Mouse (Mus musculus) telencephalon, adult 2 months (tissue): ENCODE results near the gene Gm10912.
"Not testable (repeated sequence)": the region's sequence is repeated elsewhere in the genome, so short reads cannot be mapped to it uniquely, and the experiment has no call there.

ENCODE experiments used
- DNase-seq: peaks from one replicate; pipeline ENCODE4 v3.0.0-alpha.2; 2011; ENCODE audit warnings: low read depth, low spot score

Gm10912 gene

DNA sequence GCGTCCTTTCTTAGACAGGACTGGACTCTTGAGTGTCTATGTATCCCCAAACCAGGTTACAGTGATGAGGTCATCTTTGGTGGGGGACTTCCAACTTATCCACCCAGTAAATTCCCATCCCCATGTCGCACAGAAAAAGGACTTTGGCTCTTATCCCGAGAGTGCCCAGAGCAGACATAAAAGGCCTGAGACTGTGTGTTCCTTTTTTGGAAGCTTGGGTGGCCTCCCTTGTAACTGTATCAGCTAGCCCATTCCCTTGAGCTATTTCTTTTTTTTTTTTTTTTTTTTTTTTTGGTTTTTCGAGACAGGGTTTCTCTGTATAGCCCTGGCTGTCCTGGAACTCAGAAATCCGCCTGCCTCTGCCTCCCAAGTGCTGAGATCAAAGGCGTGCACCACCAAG is at the start of gene Gm10912:
Gm10912 (plus strand) TSS at position 301 of the 400 bp plus-strand sequence.
- not testable (repeated sequence) for DNase-seq

DNA sequence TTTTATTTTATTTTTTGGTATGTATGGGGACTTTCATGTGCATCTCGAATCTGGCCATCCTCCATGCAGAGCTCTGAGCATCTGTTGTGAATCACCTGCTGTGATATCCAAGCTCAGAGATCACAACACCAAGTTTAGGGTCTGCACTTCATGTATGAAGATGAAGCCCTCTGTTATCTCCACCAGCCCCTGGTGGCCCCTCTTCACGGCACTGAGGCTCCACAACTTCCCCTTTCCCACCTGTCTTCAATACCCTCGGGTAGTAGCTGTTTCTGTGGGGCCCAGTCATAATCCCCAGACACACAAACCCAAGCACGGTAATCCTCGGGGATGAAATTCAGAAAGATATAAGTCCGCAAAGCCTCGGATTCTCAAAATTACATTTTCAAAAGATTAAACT is 42.5 kb upstream of the Gm10912 start:
- no peak for DNase-seq

DNA sequence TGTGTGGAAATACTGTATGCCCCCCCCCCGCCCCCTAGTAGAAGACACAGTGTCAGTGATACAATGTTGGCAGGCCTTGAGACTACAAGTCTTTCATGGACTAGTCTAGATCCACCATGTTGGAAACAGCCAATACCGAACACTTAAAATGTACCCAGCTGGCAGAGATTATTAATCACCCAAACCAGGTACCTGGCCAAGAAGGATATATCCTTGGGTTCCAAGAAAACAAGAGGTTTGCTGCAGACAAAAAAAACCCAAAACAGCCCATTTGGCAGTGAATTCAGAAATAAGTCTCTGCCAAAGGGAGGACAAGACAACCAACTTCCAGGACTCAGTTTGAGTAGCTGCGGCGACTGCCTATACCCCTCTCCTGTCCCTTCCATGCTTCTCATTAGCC is 41.0 kb upstream of the Gm10912 start:
- DNase-seq: no peak

DNA sequence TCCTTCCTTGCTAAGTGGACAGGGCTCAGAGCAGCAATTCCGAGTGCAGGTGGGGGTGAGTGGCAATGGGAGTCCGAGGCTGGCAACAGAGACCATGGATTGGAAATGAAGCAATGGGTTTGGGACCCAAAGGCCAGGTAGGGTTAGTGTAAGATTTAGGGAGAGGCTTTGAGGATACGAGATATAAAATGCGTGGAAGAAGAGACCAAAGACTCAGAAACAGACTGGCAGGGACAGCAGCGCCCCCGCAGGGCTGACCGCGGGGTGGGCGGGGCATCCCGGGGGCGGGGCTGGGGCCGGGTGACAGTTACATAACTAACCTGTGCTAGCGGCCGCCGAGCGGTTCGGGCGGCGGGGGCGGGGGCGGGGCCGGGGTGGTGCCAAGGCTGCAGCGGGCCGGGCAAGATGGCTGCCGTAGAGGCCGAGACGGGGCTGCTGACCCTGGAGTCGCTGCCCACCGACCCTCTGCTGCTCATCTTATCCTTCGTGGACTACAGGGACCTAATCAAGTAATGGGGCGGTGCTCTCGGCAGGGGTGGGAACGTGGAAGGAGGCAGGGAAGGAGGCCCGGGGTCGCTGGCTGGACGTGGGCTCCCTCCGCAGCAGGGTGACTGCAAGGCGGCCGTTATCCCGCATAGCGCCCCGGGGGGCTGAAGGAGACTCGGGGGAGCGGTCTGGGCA is 38.0 kb upstream of the Gm10912 start, which contains the start of gene Fbxo3:
Fbxo3 (plus strand) TSS at position 264 of the 681 bp plus-strand sequence.
- no peak for DNase-seq

DNA sequence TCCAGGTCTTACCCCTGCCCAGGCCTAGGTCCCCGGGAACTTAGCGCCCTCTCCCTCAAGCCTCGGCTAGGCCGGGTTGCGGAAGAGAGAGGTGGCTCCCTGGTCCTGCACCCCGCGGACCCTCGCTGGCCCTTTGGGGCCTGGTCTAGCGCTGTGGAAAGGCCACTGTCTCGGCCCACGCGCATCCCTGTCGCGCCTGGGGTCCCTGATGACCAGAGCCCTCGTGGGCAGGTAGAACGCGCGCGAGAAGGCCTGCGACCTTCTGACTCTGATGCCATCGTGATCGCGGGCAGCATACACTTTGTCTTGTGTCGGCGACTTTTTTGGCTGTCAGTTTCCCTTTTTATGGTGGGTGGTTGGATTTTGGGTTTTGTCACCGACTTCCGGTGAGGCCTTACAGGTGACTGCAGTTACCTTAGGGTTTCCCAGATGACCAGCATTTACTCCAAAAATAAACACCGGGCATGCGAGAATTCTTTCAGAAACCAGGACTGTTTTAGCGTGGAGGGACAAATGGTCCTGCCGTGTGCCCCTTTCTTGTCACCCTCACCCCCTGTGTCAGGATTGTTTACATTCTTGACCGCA is 37.4 kb upstream of the Gm10912 start, which contains the start of gene 4931422A03Rik:
4931422A03Rik (minus strand) TSS at position 223 of the 585 bp plus-strand sequence.
- DNase-seq: no peak

DNA sequence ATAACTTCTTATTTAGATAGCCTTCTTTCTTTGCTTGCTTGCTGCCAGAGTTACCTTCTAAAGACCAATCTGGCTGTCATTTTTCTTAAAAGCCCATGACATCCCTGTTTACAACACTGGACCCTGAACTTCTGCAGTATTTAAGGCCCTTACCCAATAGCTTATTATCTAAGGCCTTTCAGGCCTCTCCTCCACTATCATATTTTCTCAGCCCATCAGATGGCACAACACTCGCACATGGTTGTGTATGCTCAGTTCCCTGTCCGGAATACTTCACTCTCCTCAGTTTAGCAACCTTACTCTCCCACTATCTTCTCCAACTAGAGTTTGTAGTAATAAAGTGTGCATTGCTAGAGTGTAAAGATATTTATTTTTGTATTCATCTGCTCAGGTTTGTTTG is 36.6 kb upstream of the Gm10912 start:
- no peak for DNase-seq

DNA sequence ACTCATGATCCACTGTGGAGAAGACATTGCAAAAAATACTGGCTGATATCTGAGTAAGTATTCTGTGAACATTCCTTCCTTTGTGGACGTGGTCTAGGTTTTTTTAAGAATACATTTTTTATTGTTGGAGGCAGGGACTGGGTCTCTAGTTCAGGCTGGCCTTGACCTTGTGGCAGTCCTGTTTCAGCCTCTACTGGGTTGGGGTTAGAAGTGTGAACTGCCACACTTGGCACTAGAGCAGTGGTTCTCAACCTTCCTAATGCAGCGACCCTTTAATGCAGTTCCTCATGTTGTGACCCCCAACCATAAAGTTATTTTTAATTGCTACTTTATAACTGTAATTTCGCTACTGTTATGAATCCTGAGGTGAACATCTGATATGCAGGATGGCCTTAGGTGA is 35.2 kb upstream of the Gm10912 start:
- no peak for DNase-seq

DNA sequence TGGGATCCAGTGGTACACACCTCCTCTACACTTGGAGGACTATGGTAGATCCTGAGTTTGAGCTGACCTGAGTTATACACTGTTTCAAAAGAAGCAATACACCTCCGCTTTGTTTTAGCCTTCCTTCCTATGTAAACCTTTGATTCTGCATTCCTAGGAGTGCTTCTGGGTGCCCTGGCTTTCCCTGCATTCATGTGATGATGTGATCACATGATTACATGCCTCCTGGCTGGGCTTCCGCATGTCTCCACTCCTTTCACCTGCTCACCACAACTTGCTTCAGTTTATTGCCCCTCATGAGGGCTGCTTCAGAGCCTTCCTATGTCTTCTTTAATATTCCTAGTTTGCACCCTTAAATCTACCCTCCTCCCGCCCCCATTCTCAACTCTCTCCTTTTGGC is 33.6 kb upstream of the Gm10912 start:
- no peak for DNase-seq

DNA sequence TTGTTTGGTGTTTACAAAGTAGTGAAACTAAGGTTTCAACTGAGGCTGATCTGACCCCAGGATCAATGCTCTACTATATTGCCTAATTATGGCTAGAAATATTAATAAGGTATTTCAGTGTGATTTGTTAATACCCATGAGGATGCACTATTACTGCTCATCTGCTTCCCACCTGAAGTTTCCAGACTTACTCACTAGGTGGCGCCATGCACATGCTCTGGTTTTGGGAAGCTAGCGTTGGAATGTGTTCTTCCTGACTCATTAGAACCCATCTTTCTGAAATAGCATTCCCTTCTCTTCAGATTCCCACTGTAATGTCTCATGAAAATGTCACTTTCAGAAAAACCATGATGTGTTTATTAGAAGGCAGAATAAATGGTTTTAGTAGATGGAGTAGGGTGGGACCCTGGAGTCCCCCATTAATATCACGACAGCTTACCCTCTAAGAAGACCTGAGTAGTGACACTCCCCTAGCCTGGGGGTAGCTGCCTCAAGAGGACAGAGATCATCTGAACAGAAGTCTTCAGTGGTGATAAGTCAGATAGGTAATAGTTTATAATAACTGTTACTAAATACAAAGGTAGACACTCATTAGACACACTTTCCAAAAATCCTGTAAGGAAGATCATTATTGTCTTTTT is 30.7 kb upstream of the Gm10912 start:
- no peak for DNase-seq

DNA sequence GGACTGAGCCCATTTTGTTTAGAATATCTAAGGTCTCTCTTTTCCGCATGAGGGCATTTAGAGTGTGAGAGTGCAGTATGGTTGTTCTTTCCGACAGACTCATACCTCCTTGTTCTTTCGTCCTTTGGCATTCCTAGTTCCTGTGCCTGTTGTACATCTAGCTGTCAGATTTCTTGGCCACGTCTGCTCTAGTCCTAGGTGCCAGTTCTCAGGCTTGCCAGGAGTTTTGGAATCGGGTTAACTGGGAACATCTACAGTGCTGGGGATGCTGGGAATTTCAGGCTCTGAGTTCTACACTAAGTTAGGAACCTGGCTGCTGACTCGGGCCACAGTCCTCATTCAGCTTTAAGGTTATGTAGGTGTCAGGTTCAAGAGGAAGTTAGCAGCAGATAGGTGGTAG is 30.0 kb upstream of the Gm10912 start:
- no peak for DNase-seq

DNA sequence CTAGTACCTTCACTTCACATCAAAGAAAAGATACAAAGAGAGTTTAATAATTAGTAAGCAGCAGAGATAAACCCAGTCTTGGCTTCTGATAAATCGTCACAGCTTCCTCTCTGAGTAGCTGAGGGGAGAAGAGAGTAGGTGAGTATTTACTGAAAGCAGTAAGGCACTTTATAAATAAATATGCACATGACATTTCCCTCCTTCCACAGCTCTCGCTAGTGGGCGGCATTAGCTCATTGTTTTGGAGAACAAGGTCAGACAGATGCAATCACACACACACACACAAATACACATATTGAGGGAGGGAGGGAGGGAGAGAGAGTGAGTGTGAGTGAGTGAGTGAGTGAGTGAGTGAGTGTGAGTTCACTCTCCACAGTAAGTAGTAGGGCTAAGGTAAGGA is 29.3 kb upstream of the Gm10912 start:
- no peak for DNase-seq

DNA sequence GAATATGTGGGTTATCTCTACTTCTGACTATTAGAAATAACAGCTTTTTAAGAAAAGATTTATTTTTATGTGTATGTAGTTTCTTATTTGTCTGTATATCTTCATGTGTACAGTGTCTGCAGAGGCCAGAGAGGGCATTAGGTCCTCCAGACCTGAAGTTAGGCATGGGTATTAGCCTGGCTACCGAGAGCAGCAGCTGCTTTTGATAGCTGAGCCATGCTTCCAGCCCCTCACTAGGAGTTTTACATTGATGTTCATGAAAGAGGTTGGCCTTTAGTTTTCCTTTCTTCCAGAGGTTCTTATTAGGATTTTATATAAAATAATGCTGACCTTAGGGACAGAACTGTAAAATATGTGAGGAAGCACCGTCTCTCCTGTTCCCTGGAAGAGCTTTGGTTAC is 27.4 kb upstream of the Gm10912 start:
- no peak for DNase-seq

DNA sequence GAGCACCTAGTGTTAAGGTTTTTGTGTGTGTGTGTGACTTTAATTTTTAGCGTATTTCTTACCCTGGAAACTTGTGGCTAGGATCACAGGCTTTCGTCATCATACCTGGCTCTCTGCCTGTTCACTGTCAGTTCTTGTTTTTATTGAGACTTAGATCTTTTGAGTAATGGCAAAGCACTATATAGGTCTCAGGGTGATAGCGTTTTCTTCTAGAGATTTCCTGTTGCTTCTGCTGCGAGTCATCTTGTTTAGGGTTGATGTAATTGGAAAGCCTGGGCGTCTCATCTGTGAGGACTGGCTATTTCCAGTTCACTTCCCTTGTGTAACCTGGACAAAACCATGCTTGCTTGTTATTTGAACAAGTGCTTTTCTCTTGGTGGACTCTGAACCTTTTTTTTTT is 24.0 kb upstream of the Gm10912 start:
- no peak for DNase-seq

DNA sequence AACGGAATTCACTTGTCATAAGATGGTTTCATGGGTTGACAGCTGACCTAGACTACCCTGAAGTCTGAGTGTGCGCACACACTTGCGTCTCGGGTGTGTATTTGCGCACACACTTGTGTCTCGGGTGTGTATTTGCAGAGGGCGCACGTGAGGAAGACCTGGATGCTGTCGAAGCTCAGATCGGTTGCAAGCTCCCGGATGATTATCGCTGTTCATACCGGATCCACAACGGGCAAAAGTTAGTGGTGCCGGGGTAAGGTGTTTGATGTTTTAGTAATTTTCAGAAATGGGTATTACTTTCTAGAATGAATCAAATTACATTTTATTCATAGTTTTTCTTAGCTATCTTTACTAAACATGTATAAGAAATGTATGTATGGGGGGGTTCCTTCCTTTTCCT is 22.9 kb upstream of the Gm10912 start:
- DNase-seq: no peak

DNA sequence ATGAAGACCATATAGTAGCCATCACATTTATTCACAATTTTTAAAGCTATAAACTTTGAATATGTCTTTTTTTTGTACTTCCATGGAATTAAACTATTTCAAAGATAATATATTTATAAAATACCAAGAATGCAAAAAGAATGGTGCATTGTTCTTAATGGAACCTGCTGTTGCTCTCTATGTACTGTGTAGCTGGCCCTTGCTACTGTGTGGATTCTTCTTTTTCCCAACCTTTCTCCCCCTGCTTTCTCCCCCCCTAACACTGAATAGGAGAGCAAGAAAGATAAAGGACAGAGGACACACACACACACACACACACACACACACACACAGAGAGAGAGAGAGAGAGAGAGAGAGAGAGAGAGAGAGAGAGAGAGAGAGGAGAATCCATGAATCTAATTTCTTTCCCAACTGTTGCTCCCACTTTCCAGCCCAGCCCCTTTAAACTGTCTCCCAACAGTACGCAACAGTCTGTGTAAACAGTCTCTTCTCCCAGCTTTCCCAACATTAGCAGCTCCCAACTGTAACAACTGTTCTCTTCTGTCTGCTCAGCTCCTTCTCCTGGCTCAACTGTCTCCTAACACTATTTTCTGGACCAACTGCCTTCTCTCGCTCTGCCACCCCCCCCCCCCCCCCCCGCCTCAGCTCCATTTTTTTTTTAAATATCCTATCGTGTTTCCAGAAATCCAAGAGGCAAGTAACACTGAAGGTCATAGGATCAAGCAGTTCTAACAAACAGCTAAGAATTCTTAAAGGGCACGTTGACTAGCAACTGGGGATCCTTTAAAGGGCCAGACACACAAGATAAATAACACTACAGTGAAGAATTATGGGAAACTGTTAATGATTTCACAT is 21.8 kb upstream of the Gm10912 start:
- DNase-seq: no peak

DNA sequence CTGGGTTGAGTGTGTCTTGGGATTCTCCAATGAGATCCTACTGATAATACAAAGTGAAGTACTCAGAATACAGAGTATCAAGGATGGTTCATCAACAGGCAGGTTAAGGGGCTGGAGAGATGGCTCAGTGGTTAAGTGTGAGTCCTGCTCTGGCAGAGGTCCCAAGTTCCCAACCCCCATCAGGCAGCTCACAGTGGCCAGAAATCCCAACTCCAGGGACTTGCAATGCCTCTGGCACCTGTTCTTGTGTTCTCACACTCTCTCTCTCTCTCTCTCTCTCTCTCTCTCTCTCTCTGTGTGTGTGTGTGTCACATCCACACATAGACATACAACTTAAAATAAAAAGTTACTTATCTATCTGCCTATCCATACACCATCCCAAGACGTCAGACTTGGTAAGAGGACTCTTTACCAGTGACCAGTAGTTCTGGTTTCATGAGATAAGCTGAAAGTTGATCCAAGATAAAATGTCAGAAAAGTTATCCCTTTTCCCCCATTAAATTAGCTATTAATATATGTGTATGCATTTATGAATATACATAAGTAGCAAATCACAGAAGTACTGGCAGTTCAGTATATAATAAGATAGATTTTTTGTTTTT is 21.0 kb upstream of the Gm10912 start:
- DNase-seq: no peak

DNA sequence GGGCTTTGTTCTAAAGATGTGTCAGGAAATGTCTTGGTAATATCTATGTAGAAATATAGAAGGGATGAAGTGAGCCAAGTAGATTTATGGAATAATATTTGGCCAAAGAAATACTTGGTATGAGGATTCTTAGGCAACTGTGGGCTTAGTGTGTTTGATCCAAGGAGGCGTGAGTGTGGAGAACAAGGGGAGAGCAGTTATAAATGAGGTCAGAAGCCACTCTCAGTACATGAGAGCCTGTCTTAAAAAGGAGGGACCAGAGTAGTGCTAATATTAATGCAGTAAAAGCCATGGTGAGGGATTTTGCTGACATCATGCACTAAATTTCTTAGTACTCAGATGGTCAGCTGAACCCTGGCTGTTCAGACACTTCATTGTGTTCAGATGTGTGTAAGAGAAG is 7.2 kb upstream of the Gm10912 start:
- no peak for DNase-seq

DNA sequence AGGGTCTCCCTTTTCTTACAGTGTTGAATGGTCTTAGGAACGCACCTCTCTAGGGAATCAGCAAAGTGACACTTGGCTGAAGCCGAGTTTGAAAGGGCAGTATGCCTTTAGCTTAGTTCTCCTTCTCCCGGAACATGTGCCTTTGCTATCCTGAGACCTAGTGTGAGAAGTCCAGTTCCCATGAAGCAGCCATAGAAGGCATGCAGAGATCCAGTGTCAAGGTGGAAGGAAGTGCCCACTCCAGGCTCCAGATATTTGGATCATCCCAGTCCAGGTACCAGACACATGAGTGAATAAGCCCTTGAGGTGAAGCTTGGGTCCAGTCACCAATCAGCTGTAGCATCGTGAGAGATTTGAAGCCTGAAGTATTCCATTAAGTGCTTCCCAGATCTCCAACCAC is 6.7 kb upstream of the Gm10912 start:
- DNase-seq: no peak

DNA sequence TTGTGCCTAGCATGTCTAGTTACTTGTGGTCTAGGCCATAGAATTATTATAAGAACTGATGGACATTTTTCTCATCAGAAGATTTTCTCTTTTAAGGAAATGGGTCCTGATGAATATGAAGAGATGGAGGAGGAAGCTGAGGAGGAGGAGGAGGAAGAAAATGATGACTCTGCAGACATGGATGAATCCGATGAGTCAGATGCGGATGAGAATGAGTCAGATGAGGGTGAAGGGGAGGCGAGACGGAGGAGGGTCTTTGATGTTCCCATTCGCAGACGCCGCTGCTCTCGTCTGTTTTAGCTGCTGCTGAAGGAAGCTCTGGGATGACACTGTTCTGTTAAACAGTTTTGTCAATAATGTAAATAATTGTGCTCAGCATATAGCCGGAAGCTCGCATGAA is 5.8 kb upstream of the Gm10912 start:
- no peak for DNase-seq

DNA sequence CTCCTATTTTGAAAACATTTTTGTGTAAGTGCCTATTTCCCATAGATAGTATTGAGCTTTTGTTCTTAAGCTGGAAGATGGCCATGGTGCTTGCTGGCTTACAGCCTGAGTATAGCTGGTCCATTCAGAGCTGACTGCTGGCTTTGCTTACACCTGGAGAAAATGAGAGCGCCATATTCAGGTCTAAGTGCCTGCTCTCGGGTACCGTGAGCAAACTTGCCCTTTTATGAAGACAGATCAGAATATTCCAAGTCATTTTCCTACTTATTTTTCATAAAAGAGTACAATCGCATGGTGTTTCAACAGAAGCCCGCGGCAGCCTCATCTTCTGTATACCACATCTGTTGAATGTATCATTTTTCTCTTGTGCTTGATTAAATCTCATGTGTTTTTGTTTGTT is 4.6 kb upstream of the Gm10912 start:
- DNase-seq: no peak

DNA sequence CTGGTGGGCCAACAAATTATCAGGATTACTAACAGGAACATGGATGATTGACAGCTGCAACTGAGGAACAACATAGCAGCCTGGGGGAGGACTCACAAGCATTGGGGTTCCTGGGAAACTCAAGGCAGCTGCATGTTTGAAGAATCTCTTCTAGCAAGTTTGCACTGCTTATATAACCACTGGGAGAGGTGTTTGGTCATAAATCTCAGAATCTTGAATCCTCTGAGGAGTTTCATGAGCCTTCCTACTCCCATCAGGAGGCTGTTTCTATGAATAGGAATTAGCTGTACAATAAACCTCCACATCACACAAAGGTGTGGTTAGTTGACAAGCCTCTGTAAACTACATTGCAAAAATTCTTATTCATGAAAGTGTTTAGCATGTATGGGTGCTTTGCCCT is 3.0 kb upstream of the Gm10912 start:
- DNase-seq: peak; percentile 12

DNA sequence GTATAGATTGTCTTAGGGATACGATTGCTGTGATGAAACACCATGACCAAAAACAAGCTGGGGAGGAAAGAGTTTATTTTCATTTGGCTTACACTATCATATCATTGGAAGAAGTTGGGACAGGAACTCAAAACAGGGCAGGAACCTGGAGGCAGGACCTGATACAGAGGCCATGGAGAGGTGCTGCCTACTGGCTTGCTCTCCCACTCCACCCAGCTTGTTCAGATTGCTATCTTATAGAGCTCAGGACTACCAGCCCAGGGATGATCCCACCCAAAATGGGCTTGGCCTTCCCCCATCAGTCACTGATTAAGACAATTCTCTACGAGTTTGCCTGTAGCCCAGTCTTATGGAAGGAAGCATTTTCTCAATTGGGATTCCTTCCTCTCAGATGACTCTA is 1.5 kb upstream of the Gm10912 start:
- no peak for DNase-seq
